Mouse (Mus musculus) WW6 (cell line): ENCODE measurements around the gene Itgb5.

Source experiments
- DNase-seq: peaks from one replicate; pipeline ENCODE4 v3.0.0-alpha.2; 2013; ENCODE audit warnings: low read depth, low spot score

The Itgb5 gene

DNA sequence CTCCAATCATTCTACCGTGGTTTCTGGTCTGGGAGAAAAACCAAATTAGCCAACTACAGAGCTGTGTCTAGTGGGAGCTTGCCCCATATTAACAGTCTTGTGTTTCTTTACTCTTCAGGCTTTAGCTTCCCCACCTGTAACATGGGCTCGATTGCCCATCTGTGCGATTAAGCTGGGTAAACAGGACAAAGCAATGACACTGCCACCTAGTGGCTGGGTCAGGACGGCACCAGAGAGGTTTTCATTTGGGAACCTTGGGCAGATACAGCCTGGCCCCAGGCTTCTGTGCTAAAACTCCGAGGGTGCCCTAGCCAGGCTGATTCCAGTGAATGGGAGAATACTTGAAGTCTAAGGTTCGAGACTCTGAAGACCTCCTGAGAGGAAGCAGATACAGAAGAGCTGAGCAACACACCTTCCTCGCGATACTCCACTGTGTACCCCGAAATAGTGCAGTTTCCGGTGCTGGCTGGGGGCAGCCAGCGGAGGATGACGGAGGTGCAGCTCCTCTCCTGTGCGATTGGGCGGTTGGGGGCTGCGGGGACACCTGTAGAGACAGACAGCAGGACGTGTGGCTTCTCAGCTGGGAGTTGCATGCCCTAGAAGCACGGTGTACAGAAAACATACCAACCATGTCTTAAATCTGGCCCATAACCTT, 159.0 kb downstream of the Itgb5 start:
- no peak for DNase-seq

DNA sequence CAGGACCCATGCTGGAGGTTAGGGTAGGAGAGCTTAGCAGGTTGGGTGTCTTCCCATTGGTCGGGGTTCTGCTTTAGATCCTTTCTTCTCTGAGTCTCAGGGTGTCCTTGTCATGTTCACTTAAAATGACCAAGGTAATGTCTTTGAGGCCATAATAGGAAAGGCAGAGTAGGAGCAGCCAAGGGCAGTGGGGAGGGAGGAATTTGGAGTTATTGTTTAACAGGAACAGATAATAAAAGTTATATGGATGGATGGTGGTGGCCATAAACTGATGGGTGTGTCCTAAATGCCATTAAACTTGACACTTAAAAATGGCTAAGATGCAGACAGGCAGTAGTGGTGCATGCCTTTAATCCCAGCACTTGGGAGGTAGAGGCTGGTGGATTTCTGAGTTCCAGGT, 159.6 kb downstream of the Itgb5 start:
- no peak for DNase-seq

GRCm38 (mm10) chr16:33990712-33991111, 161.2 kb downstream of the Itgb5 start:
- no peak for DNase-seq

- DNase-seq = no peak
These were observed 164.9 kb downstream of the Itgb5 start for GRCm38 (mm10) chr16:33994321-33994720.

- DNase-seq = no peak
These were observed 166.0 kb downstream of the Itgb5 start for GRCm38 (mm10) chr16:33995496-33995895.

DNA sequence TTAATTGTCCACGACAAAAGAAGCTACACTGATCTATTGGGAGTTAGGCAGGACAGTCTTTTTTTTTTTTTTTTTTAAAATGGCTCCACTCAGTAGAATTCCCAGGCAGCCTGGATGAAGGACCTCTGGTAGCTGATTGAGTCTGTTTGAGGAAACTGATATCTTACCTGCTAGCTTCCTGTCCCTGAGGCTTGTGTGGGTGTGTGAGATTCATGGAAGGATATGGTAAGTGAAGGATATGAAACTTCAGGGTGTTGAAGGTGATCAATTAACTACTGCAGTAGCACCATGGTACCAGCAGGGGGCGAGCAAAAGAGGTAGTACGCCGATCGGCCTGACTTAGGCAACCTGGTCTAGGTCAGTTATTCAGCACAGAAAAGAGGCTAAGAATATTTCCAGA, 166.6 kb downstream of the Itgb5 start:
- no peak for DNase-seq

DNA sequence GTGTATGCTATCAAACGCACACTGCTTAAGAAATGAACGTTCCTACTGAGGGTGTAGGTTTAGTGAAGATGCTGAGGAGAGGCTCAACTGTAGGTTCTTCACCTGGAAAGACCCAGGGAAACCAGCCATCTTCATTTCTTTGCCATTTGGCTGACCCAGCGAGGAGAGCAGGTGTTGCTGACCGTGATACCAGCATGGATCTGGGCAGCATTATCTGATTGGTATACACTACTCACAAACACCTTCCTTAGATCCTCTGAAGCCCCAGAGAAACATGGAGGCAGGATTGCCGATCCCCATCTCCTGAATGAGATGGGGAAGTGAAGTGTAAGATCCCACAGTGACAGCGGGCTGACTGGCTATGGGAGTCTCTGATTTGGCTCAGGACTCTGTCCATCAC, 168.5 kb downstream of the Itgb5 start:
- DNase-seq = no peak
